Mouse (Mus musculus) liver, embryonic 13.5 days (tissue): ENCODE results near the gene Add1. TPM values are rescaled to one million over a fixed set of nuclear protein-coding genes. Genes with fewer than 3 reads are reported as not detected.

ENCODE experiments used
- ATAC-seq: fragments of 200-750 bp; cut with Nextera tagmentation; 2 replicates; pipeline ENCODE4 v1.8.0; 2017; ENCODE audit warnings: low read depth, mild to moderate bottlenecking, moderate number of reproducible peaks, moderate library complexity
- DNase-seq: peaks from one replicate; pipeline ENCODE4 v3.0.0; 2022
- H3K27ac ChIP-seq: fragments of 300-500 bp; sonication (generic); 2 replicates; pipeline ENCODE4 v1.5.1; 2015; ENCODE audit warnings: moderate library complexity, mild to moderate bottlenecking, inconsistent platforms
- H3K27me3 ChIP-seq: fragments of 300-500 bp; sonication (generic); 2 replicates; pipeline ENCODE4 v1.6.1; 2015; ENCODE audit warnings: mild to moderate bottlenecking, inconsistent platforms
- H3K36me3 ChIP-seq: fragments of 300-500 bp; sonication (generic); 2 replicates; pipeline ENCODE4 v1.6.1; 2015; ENCODE audit warnings: mild to moderate bottlenecking, inconsistent platforms
- H3K4me1 ChIP-seq: fragments of 300-500 bp; sonication (generic); replicated peaks from 2 replicates; pipeline ENCODE4 v1.6.1; 2015; ENCODE audit warnings: inconsistent platforms
- H3K4me2 ChIP-seq: fragments of 300-500 bp; sonication (generic); 2 replicates; pipeline ENCODE4 v1.6.1; 2015; ENCODE audit warnings: inconsistent platforms, mild to moderate bottlenecking, moderate library complexity
- H3K4me3 ChIP-seq: fragments of 300-500 bp; sonication (generic); replicated peaks from 2 replicates; pipeline ENCODE4 v1.5.1; 2015; ENCODE audit warnings: mild to moderate bottlenecking, inconsistent platforms
- H3K9ac ChIP-seq: fragments of 300-500 bp; sonication (generic); 2 replicates; pipeline ENCODE4 v1.6.1; 2015; ENCODE audit warnings: mild to moderate bottlenecking, inconsistent platforms
- H3K9me3 ChIP-seq: fragments of 300-500 bp; sonication (generic); replicated peaks from 2 replicates; pipeline ENCODE4 v1.6.1; 2016; ENCODE audit warnings: inconsistent platforms
- WGBS: fragments of 180-500 bp; shearing (Covaris S2); methylation state at CpG from one replicate; pipeline ENCODE4 v1.1.7; 2015; ENCODE audit not compliant: insufficient replicate concordance; 5-methylcytosine and 5-hydroxymethylcytosine counted together
- polyA plus RNA-seq: library from polyadenylated mRNA; unstranded; fragments of >200 nt; fragmentation: Nextera tagmentation; extraction: Ambion mirVana; gene quantifications from 2 replicates; pipeline ENCODE4 v1.2.1, GENCODE M21; 2015

Gene Add1
- polyA plus RNA-seq, 1 experiment from 2014 or later: 124 TPM

GRCm38 (mm10) chr5:34607100-34607880 is 33.8 kb downstream of the Add1 start:
- whole genome bisulfite sequencing: 74% methylated on average over 8 of the region's 8 CpGs
- DNase-seq (no peak), ATAC-seq (no peak)
- H3K27me3 ChIP-seq: no peaks in the 10 kb centered on the region
- no peak overlapping the region for H3K27ac ChIP-seq
- no peak overlapping the region for H3K4me3 ChIP-seq
- H3K4me2 ChIP-seq: no peak overlapping the region
- peaks cover 92% of the 10 kb centered on the region for H3K36me3 ChIP-seq
- no peaks in the 10 kb centered on the region for H3K4me1 ChIP-seq
- H3K9me3 ChIP-seq: no peaks in the 10 kb centered on the region
- no peak overlapping the region for H3K9ac ChIP-seq

GRCm38 (mm10) chr5:34608226-34608625 is 34.8 kb downstream of the Add1 start:
- WGBS: 85% methylated on average over 3 of the region's 3 CpGs
- H3K9me3 ChIP-seq: no peaks in the 10 kb centered on the region
- H3K9ac ChIP-seq: no peak overlapping the region
- DNase-seq (no peak), ATAC-seq (no peak)
- H3K4me3 ChIP-seq: no peak overlapping the region
- H3K4me1 ChIP-seq: no peaks in the 10 kb centered on the region
- no peaks in the 10 kb centered on the region for H3K27me3 ChIP-seq
- H3K36me3 ChIP-seq: peaks cover 91% of the 10 kb centered on the region
- no peak overlapping the region for H3K27ac ChIP-seq
- no peak overlapping the region for H3K4me2 ChIP-seq

GRCm38 (mm10) chr5:34609966-34610365 is 36.5 kb downstream of the Add1 start:
- no peak overlapping the region for H3K4me2 ChIP-seq
- 82% methylated on average over 4 of the region's 4 CpGs for WGBS
- H3K27me3 ChIP-seq: no peaks in the 10 kb centered on the region
- H3K36me3 ChIP-seq: peaks cover 96% of the 10 kb centered on the region
- no peaks in the 10 kb centered on the region for H3K4me1 ChIP-seq
- no peak overlapping the region for H3K27ac ChIP-seq
- H3K9ac ChIP-seq: no peak overlapping the region
- H3K4me3 ChIP-seq: no peak overlapping the region
- no peak for ATAC-seq
- no peak for DNase-seq
- H3K9me3 ChIP-seq: no peaks in the 10 kb centered on the region

GRCm38 (mm10) chr5:34632996-34633395 is 59.5 kb downstream of the Add1 start:
- H3K36me3 ChIP-seq: peaks cover 84% of the 10 kb centered on the region
- no peaks in the 10 kb centered on the region for H3K27me3 ChIP-seq
- no peak overlapping the region for H3K9ac ChIP-seq
- peaks cover 64% of the 10 kb centered on the region for H3K4me1 ChIP-seq
- peak overlapping the region; percentile 36 for H3K4me2 ChIP-seq
- H3K27ac ChIP-seq: peak overlapping the region; percentile 91
- DNase-seq: peak; percentile 48
- no peaks in the 10 kb centered on the region for H3K9me3 ChIP-seq
- no peak overlapping the region for H3K4me3 ChIP-seq
- 55% methylated on average over 2 of the region's 2 CpGs for WGBS
- ATAC-seq: peak; percentile 49

- H3K4me3 ChIP-seq: no peak overlapping the region
- H3K4me1 ChIP-seq: peaks cover 65% of the 10 kb centered on the region
- peak overlapping the region; percentile 91 for H3K27ac ChIP-seq
- DNase-seq: no peak
- no peaks in the 10 kb centered on the region for H3K27me3 ChIP-seq
- H3K9me3 ChIP-seq: no peaks in the 10 kb centered on the region
- peaks cover 84% of the 10 kb centered on the region for H3K36me3 ChIP-seq
- 69% methylated on average over 4 of the region's 4 CpGs for WGBS
- peak overlapping the region; percentile 36 for H3K4me2 ChIP-seq
- H3K9ac ChIP-seq: peak overlapping the region; percentile 15; the same call in 1 of the 2 replicates
- ATAC-seq: no peak
Measured at GRCm38 (mm10) chr5:34633641-34634040, 60.2 kb downstream of the Add1 start.

GRCm38 (mm10) chr5:34634746-34635400 is 61.4 kb downstream of the Add1 start:
- Histone ChIP-seq H3K9ac (peak overlapping the region; percentile 85), H3K27me3 (no peaks in the 10 kb centered on the region), H3K27ac (peak overlapping the region; percentile 91), H3K4me1 (peaks cover 65% of the 10 kb centered on the region), H3K4me2 (peak overlapping the region; percentile 98), H3K4me3 (peak overlapping the region; percentile 73), H3K36me3 (peaks cover 84% of the 10 kb centered on the region), H3K9me3 (no peaks in the 10 kb centered on the region)
- 60% methylated on average over 13 of the region's 13 CpGs for whole genome bisulfite sequencing
- ATAC-seq (no peak), DNase-seq (no peak)

- Histone ChIP-seq H3K27ac (peak overlapping the region; percentile 91), H3K9me3 (no peaks in the 10 kb centered on the region), H3K4me2 (peak overlapping the region; percentile 98), H3K4me1 (peaks cover 65% of the 10 kb centered on the region), H3K36me3 (peaks cover 84% of the 10 kb centered on the region), H3K27me3 (no peaks in the 10 kb centered on the region), H3K4me3 (peak overlapping the region; percentile 73), H3K9ac (peak overlapping the region; percentile 85)
- no peak for ATAC-seq
- no peak for DNase-seq
- 54% methylated on average over 10 of the region's 10 CpGs for WGBS
Measured at GRCm38 (mm10) chr5:34635665-34636192, 62.3 kb downstream of the Add1 start.

GRCm38 (mm10) chr5:34636481-34637287 is 63.2 kb downstream of the Add1 start, which contains the start of gene Mfsd10:
TSS of gene Mfsd10 (minus strand) at chr5:34637212.
- Histone ChIP-seq H3K27ac (peak within 1 kb of the TSS; percentile 91), H3K9ac (peak within 1 kb of the TSS; percentile 85), H3K27me3 (no peaks in the 10 kb centered on the region), H3K4me2 (peak within 1 kb of the TSS; percentile 98), H3K9me3 (no peaks in the 10 kb centered on the region), H3K4me3 (peak within 1 kb of the TSS; percentile 73), H3K36me3 (peaks cover 84% of the 10 kb centered on the region), H3K4me1 (peaks cover 64% of the 10 kb centered on the region)
- under 1% methylated on average over 48 of the region's 48 CpGs for WGBS
- DNase-seq (peak; percentile 80), ATAC-seq (peak; percentile 87)

- H3K4me3 ChIP-seq: peak overlapping the region; percentile 73
- DNase-seq: no peak
- no peaks in the 10 kb centered on the region for H3K9me3 ChIP-seq
- peaks cover 80% of the 10 kb centered on the region for H3K36me3 ChIP-seq
- peak overlapping the region; percentile 98 for H3K4me2 ChIP-seq
- ATAC-seq: no peak
- 59% methylated on average over 7 of the region's 7 CpGs for WGBS
- peak overlapping the region; percentile 91 for H3K27ac ChIP-seq
- peaks cover 54% of the 10 kb centered on the region for H3K4me1 ChIP-seq
- no peaks in the 10 kb centered on the region for H3K27me3 ChIP-seq
- peak overlapping the region; percentile 85 for H3K9ac ChIP-seq
Measured at GRCm38 (mm10) chr5:34637591-34638156, 64.2 kb downstream of the Add1 start.

GRCm38 (mm10) chr5:34641991-34642390 is 68.5 kb downstream of the Add1 start:
- H3K4me1 ChIP-seq: peaks cover 11% of the 10 kb centered on the region
- 74% methylated on average over 3 of the region's 3 CpGs for WGBS
- no peaks in the 10 kb centered on the region for H3K9me3 ChIP-seq
- H3K27me3 ChIP-seq: no peaks in the 10 kb centered on the region
- no peak for DNase-seq
- no peak overlapping the region for H3K4me3 ChIP-seq
- no peak overlapping the region for H3K27ac ChIP-seq
- H3K36me3 ChIP-seq: peaks cover 90% of the 10 kb centered on the region
- ATAC-seq: no peak
- H3K9ac ChIP-seq: no peak overlapping the region
- H3K4me2 ChIP-seq: no peak overlapping the region
